Mouse (Mus musculus): ENCODE measurements at regions not wholly inside any gene's neighbourhood (a gene's known extent, or its start where the extent isn't known, plus 50 kb on each side); places are given as distances from the start of the nearest gene placed in this dataset.

- no peak for ATAC-seq (replicated peaks; ENCODE audit: low read depth, poor library complexity, severe bottlenecking)
Measured at GRCm38 (mm10) chr3:150109561-150109960, 1119.2 kb upstream of the Adgrl2 start.

- no peak for ATAC-seq (replicated peaks; ENCODE audit: low read depth, poor library complexity, severe bottlenecking)
Measured at GRCm38 (mm10) chr3:150112231-150112630, 1121.9 kb upstream of the Adgrl2 start.

- no peak for ATAC-seq (replicated peaks; ENCODE audit: low read depth, poor library complexity, severe bottlenecking)
Measured at GRCm38 (mm10) chr3:150119866-150120265, 1129.5 kb upstream of the Adgrl2 start.

- ATAC-seq (replicated peaks; ENCODE audit: low read depth, poor library complexity, severe bottlenecking): no peak
Measured at GRCm38 (mm10) chr3:150146635-150147034, 1156.3 kb upstream of the Adgrl2 start.

- ATAC-seq (replicated peaks; ENCODE audit: low read depth, poor library complexity, severe bottlenecking): no peak
Measured at GRCm38 (mm10) chr3:150151152-150151822, 1160.9 kb upstream of the Adgrl2 start.

GRCm38 (mm10) chr3:150151823-150152158, 1161.4 kb upstream of the Adgrl2 start:
- ATAC-seq (replicated peaks; ENCODE audit: low read depth, poor library complexity, severe bottlenecking): no peak

GRCm38 (mm10) chr3:150152893-150153292, 1162.5 kb upstream of the Adgrl2 start:
- no peak for ATAC-seq (replicated peaks; ENCODE audit: low read depth, poor library complexity, severe bottlenecking)

GRCm38 (mm10) chr3:150185807-150186206, 1195.5 kb upstream of the Adgrl2 start:
- no peak for ATAC-seq (replicated peaks; ENCODE audit: low read depth, poor library complexity, severe bottlenecking)

- no peak for ATAC-seq (replicated peaks; ENCODE audit: low read depth, poor library complexity, severe bottlenecking)
Measured at GRCm38 (mm10) chr3:150193132-150193531, 1202.8 kb upstream of the Adgrl2 start.

GRCm38 (mm10) chr3:150198492-150198891, 1208.1 kb upstream of the Adgrl2 start:
- no peak for ATAC-seq (replicated peaks; ENCODE audit: low read depth, poor library complexity, severe bottlenecking)

- ATAC-seq (replicated peaks; ENCODE audit: low read depth, poor library complexity, severe bottlenecking): no peak
Measured at GRCm38 (mm10) chr3:150205902-150206301, 1215.5 kb upstream of the Adgrl2 start.

- no peak for ATAC-seq (replicated peaks; ENCODE audit: low read depth, poor library complexity, severe bottlenecking)
Measured at GRCm38 (mm10) chr3:150233279-150233678, 1204.4 kb upstream of the Adgrl4 start.

GRCm38 (mm10) chr3:150236946-150237600, 1200.6 kb upstream of the Adgrl4 start:
- no peak for ATAC-seq (replicated peaks; ENCODE audit: low read depth, poor library complexity, severe bottlenecking)

- ATAC-seq (replicated peaks; ENCODE audit: low read depth, poor library complexity, severe bottlenecking): no peak
Measured at GRCm38 (mm10) chr3:150275038-150275437, 1162.6 kb upstream of the Adgrl4 start.

- no peak for ATAC-seq (replicated peaks; ENCODE audit: low read depth, poor library complexity, severe bottlenecking)
Measured at GRCm38 (mm10) chr3:150296057-150296710, 1141.5 kb upstream of the Adgrl4 start.

GRCm38 (mm10) chr3:150328811-150329210, 1108.9 kb upstream of the Adgrl4 start:
- ATAC-seq (replicated peaks; ENCODE audit: low read depth, poor library complexity, severe bottlenecking): no peak

GRCm38 (mm10) chr3:150352139-150352725, 1085.5 kb upstream of the Adgrl4 start:
- no peak for ATAC-seq (replicated peaks; ENCODE audit: low read depth, poor library complexity, severe bottlenecking)

- no peak for ATAC-seq (replicated peaks; ENCODE audit: low read depth, poor library complexity, severe bottlenecking)
Measured at GRCm38 (mm10) chr3:150365766-150366165, 1071.9 kb upstream of the Adgrl4 start.

- peak; percentile 93 for ATAC-seq (replicated peaks; ENCODE audit: low read depth, poor library complexity, severe bottlenecking)
Measured at GRCm38 (mm10) chr3:150384996-150385627, 1052.6 kb upstream of the Adgrl4 start.

GRCm38 (mm10) chr3:150401694-150402301, 1035.9 kb upstream of the Adgrl4 start:
- ATAC-seq (replicated peaks; ENCODE audit: low read depth, poor library complexity, severe bottlenecking): 0 out of 2 replicates have a peak, but pooled peaks have one; percentile 29

Measured in common myeloid progenitor, adult 5-6 weeks (primary cell).